ENCODE assay signal across 19 mouse cellular contexts in the genomic region with DNA sequence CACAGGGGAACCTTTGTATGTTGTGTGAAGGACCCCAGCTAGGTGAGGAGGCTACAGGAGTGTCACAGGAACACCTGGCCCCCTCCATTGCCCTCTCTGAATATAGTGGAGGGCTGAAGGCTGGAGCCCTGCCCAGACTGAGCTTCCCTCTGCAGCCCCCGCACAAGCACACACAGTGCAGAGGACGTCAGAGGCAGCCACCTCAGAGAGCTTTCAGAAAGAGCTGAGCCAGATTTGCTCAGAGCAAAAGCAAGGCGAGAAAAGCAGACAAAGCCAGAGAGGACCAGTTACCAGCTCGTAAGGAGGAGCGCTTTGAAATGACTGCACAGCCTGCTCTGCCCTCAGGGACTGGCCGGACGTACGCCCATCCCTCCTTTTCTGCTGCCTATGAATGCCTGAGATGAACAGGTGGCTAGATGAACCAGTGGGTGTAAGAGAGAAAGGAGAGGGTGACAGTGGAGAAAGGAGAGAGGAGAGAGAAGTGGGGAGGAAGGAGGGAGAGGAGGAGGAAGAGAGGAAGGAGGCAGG. TPM values are rescaled to one million over a fixed set of nuclear protein-coding genes. Genes with fewer than 3 reads are reported as not detected.
A peak's percentile ranks its signal among the peaks of the same experiment; 100 is the strongest.
DNase-seq lines count a peak whose midpoint lies in the region; ATAC-seq and TF ChIP-seq lines count a peak whose summit lies in the region.
"Had no signal": no experiment of that assay in that cellular context is flagged by ENCODE, and none has a peak within 500 bp of the region (broad histone marks: within the 10 kb centered on the region; RNA-seq: fewer than 3 reads in every experiment).

No protein-coding gene starts in this region.

- 0 out of 2 replicates have a peak overlapping the region, but pooled peaks have one; percentile 19 for H3K9ac ChIP-seq in intestine, embryonic 16.5 days (ENCODE audit: low read depth, low read length)
- H3K9ac ChIP-seq in intestine, postnatal 0 days (ENCODE audit: low read depth, low read length): no peak overlapping the region
- H3K9ac ChIP-seq in midbrain, embryonic 14.5 days (replicated peaks; ENCODE audit: low read length): no peak overlapping the region
- no peak overlapping the region for H3K9ac ChIP-seq in midbrain, embryonic 11.5 days (ENCODE audit: low read length)
- no peak overlapping the region for H3K9ac ChIP-seq in stomach, embryonic 15.5 days
- H3K9ac ChIP-seq: embryonic facial prominence, embryonic 13.5 days; limb, embryonic 15.5 days; liver, postnatal 0 days; midbrain, embryonic 15.5 days had no signal

- 39% methylated on average over 8 of the region's 8 CpGs for WGBS in intestine, embryonic 16.5 days
- 44% methylated on average over 8 of the region's 8 CpGs for WGBS in intestine, postnatal 0 days
- WGBS in midbrain, embryonic 14.5 days: 50% methylated on average over 8 of the region's 8 CpGs
- 64% methylated on average over 8 of the region's 8 CpGs for WGBS in midbrain, embryonic 11.5 days
- WGBS in stomach, embryonic 15.5 days: 35% methylated on average over 8 of the region's 8 CpGs

- TF ChIP-seq CTCF in intestine, postnatal 0 days (IDR thresholded peaks at IDR 0.05; ENCODE audit: low read depth): no peak

- H3K27me3 ChIP-seq in intestine, embryonic 16.5 days (replicated peaks; ENCODE audit: control insufficient read depth, insufficient read depth, low read length): peaks cover 16% of the 10 kb centered on the region; the same call in 1 of the 2 replicates
- H3K27me3 ChIP-seq in intestine, postnatal 0 days (replicated peaks; ENCODE audit: control insufficient read depth, insufficient read depth, low read length): peaks cover 25% of the 10 kb centered on the region
- peaks cover 33% of the 10 kb centered on the region for H3K27me3 ChIP-seq in midbrain, embryonic 14.5 days (ENCODE audit: control insufficient read depth, insufficient read depth, low read length)
- peaks cover 23% of the 10 kb centered on the region for H3K27me3 ChIP-seq in midbrain, embryonic 11.5 days (ENCODE audit: control insufficient read depth, insufficient read depth, low read length)
- peaks cover 29% of the 10 kb centered on the region; the same call in 1 of the 2 replicates for H3K27me3 ChIP-seq in stomach, embryonic 15.5 days (replicated peaks)

- H3K36me3 ChIP-seq in intestine, embryonic 16.5 days (ENCODE audit: control insufficient read depth, insufficient read depth, low read length): no peaks in the 10 kb centered on the region
- H3K36me3 ChIP-seq in intestine, postnatal 0 days (ENCODE audit: control insufficient read depth, insufficient read depth): no peaks in the 10 kb centered on the region
- H3K36me3 ChIP-seq in midbrain, embryonic 14.5 days (ENCODE audit: control insufficient read depth, insufficient read depth, low read length): no peaks in the 10 kb centered on the region
- no peaks in the 10 kb centered on the region for H3K36me3 ChIP-seq in midbrain, embryonic 11.5 days (ENCODE audit: control insufficient read depth, insufficient read depth, low read length)
- no peaks in the 10 kb centered on the region for H3K36me3 ChIP-seq in stomach, embryonic 15.5 days
- H3K36me3 ChIP-seq: embryonic facial prominence, embryonic 13.5 days; limb, embryonic 15.5 days; midbrain, embryonic 15.5 days had no signal

- intact Hi-C loops in left cerebral cortex, postnatal 36 days (cut with DNase I): no loop called here

- no peak for ATAC-seq in intestine, embryonic 16.5 days
- no peak for ATAC-seq in intestine, postnatal 0 days
- ATAC-seq in midbrain, embryonic 14.5 days (ENCODE audit: low FRiP score, low TSS enrichment): no peak
- ATAC-seq in midbrain, embryonic 11.5 days (ENCODE audit: low FRiP score): no peak
- 0 out of 2 replicates have a peak, but pooled peaks have one; percentile 14 for ATAC-seq in stomach, embryonic 15.5 days (ENCODE audit: insufficient read depth, low FRiP score, low read depth)
- ATAC-seq: inflammation-experienced regulatory T-cells, adult 6 months; liver, postnatal 0 days; midbrain, embryonic 15.5 days had no signal

- no peak overlapping the region for H3K4me2 ChIP-seq in intestine, embryonic 16.5 days (ENCODE audit: low read depth, low read length)
- no peak overlapping the region for H3K4me2 ChIP-seq in intestine, postnatal 0 days (replicated peaks; ENCODE audit: low read depth)
- no peak overlapping the region for H3K4me2 ChIP-seq in midbrain, embryonic 14.5 days (ENCODE audit: low read length)
- H3K4me2 ChIP-seq in midbrain, embryonic 11.5 days: no peak overlapping the region
- no peak overlapping the region for H3K4me2 ChIP-seq in stomach, embryonic 15.5 days
- H3K4me2 ChIP-seq: embryonic facial prominence, embryonic 13.5 days; limb, embryonic 15.5 days; midbrain, embryonic 15.5 days had no signal

- no peak overlapping the region for H3K4me3 ChIP-seq in intestine, embryonic 16.5 days (ENCODE audit: low read length)
- H3K4me3 ChIP-seq in intestine, postnatal 0 days (ENCODE audit: low read depth, low read length): no peak overlapping the region
- no peak overlapping the region for H3K4me3 ChIP-seq in midbrain, embryonic 14.5 days (replicated peaks; ENCODE audit: low read depth, low read length)
- H3K4me3 ChIP-seq in midbrain, embryonic 11.5 days (ENCODE audit: low read depth, low read length): no peak overlapping the region
- no peak overlapping the region for H3K4me3 ChIP-seq in stomach, embryonic 15.5 days (replicated peaks)
- H3K4me3 ChIP-seq: embryonic facial prominence, embryonic 13.5 days; limb, embryonic 15.5 days; midbrain, embryonic 15.5 days had no signal

- no peak overlapping the region for H3K27ac ChIP-seq in intestine, embryonic 16.5 days (ENCODE audit: low read length)
- no peak overlapping the region for H3K27ac ChIP-seq in intestine, postnatal 0 days (ENCODE audit: low read depth, low read length)
- H3K27ac ChIP-seq in midbrain, embryonic 14.5 days (replicated peaks; ENCODE audit: low read depth, low read length): no peak overlapping the region
- no peak overlapping the region for H3K27ac ChIP-seq in midbrain, embryonic 11.5 days (ENCODE audit: low read depth, low read length)
- no peak overlapping the region for H3K27ac ChIP-seq in stomach, embryonic 15.5 days
- H3K27ac ChIP-seq: embryonic facial prominence, embryonic 13.5 days; limb, embryonic 15.5 days; macrophage; midbrain, embryonic 15.5 days had no signal

- peak; percentile 25 for DNase-seq in midbrain, embryonic 14.5 days
- DNase-seq in midbrain, embryonic 11.5 days (ENCODE audit: low spot score, missing footprints): no peak
- peak; percentile 26 to 66 for DNase-seq in left cerebral cortex, postnatal 36 days (ENCODE audit: low spot score in 2 of 2)
- DNase-seq in B cell, adult 2 months: no peak
- no peak for DNase-seq in lung, postnatal 10 days
- DNase-seq: cerebellum, adult 11 months; cerebellum, postnatal 36 days; kidney, postnatal 14 days; liver, postnatal 0 days had no signal

- H3K4me1 ChIP-seq in intestine, embryonic 16.5 days (ENCODE audit: control insufficient read depth, insufficient read depth, low read length): peaks cover 28% of the 10 kb centered on the region
- no peaks in the 10 kb centered on the region for H3K4me1 ChIP-seq in intestine, postnatal 0 days (replicated peaks; ENCODE audit: control insufficient read depth, insufficient read depth, low read length)
- peaks cover 10% of the 10 kb centered on the region; the same call in 1 of the 2 replicates for H3K4me1 ChIP-seq in midbrain, embryonic 14.5 days (ENCODE audit: control insufficient read depth, insufficient read depth, low read length)
- H3K4me1 ChIP-seq in midbrain, embryonic 11.5 days (ENCODE audit: control insufficient read depth, insufficient read depth, low read length): peaks cover 11% of the 10 kb centered on the region
- H3K4me1 ChIP-seq in stomach, embryonic 15.5 days: peaks cover 28% of the 10 kb centered on the region

- H3K9me3 ChIP-seq in intestine, embryonic 16.5 days (ENCODE audit: control insufficient read depth, low read length): no peaks in the 10 kb centered on the region
- no peaks in the 10 kb centered on the region for H3K9me3 ChIP-seq in intestine, postnatal 0 days (ENCODE audit: control insufficient read depth)
- H3K9me3 ChIP-seq in midbrain, embryonic 14.5 days (ENCODE audit: control insufficient read depth, low read length): no peaks in the 10 kb centered on the region
- H3K9me3 ChIP-seq in midbrain, embryonic 11.5 days (ENCODE audit: control insufficient read depth, low read length): no peaks in the 10 kb centered on the region
- H3K9me3 ChIP-seq in stomach, embryonic 15.5 days: no peaks in the 10 kb centered on the region
- H3K9me3 ChIP-seq: embryonic facial prominence, embryonic 13.5 days; limb, embryonic 15.5 days; midbrain, embryonic 15.5 days had no signal

RNA-seq across cellular contexts. Expression of a gene that starts 2.0 kb away (rescaled TPM):
- polyA plus RNA-seq in intestine, embryonic 16.5 days (2015; fragmentation: Nextera tagmentation; extraction: Ambion mirVana): 5.3 and 5.8 TPM in 2 replicates
- 3.8 and 4.4 TPM in 2 replicates for polyA plus RNA-seq in intestine, postnatal 0 days (2015; fragmentation: Nextera tagmentation; extraction: Ambion mirVana)
- 0.36 and 0.49 TPM in 2 replicates for polyA plus RNA-seq in midbrain, embryonic 14.5 days (2014; fragmentation: Nextera tagmentation; extraction: Ambion mirVana)
- polyA plus RNA-seq in midbrain, embryonic 11.5 days (2014; fragmentation: Nextera tagmentation; extraction: Ambion mirVana): 0.10 and 0.12 TPM in 2 replicates
- under 1 TPM; 0.25 to 0.36 TPM for total RNA-seq in left cerebral cortex, postnatal 36 days (2021)
- polyA plus RNA-seq in stomach, embryonic 15.5 days (2015; fragmentation: Nextera tagmentation; extraction: Ambion mirVana): 3.5 TPM in 2 replicates
- polyA plus RNA-seq: inflammation-experienced regulatory T-cells, adult 6 months; macrophage had no signal

RNA-seq across cellular contexts. Expression of a gene that starts 41.8 kb away (rescaled TPM):
- 0.22 and 0.43 TPM in 2 replicates for polyA plus RNA-seq in intestine, embryonic 16.5 days (2015; fragmentation: Nextera tagmentation; extraction: Ambion mirVana)
- polyA plus RNA-seq in intestine, postnatal 0 days (2015; fragmentation: Nextera tagmentation; extraction: Ambion mirVana): 0.40 and 0.58 TPM in 2 replicates
- not detected in 2 replicates for polyA plus RNA-seq in midbrain, embryonic 14.5 days (2014; fragmentation: Nextera tagmentation; extraction: Ambion mirVana)
- 0.12 TPM in 1 of 2 replicates, not detected in the other for polyA plus RNA-seq in midbrain, embryonic 11.5 days (2014; fragmentation: Nextera tagmentation; extraction: Ambion mirVana)
- total RNA-seq in left cerebral cortex, postnatal 36 days (2021): not detected
- polyA plus RNA-seq in stomach, embryonic 15.5 days (2015; fragmentation: Nextera tagmentation; extraction: Ambion mirVana): 0.26 and 0.44 TPM in 2 replicates
- total RNA-seq: heart, postnatal 25 days; layer of hippocampus, postnatal 14 days had no signal
- polyA plus RNA-seq: embryonic facial prominence, embryonic 13.5 days; limb, embryonic 15.5 days; liver, postnatal 0 days; macrophage had no signal

Comparison
In these comparisons a context has a peak if more than half of its experiments do, and no peak if none do; other contexts are left out.
1. DNase-seq: peak in midbrain, embryonic 14.5 days (single experiment) and left cerebral cortex, postnatal 36 days (2 of 2); none in midbrain, embryonic 11.5 days (single experiment), B cell, adult 2 months (0 of 2) and lung, postnatal 10 days (single experiment).